Mouse (Mus musculus) lung, postnatal 0 days (tissue): ENCODE measurements at regions not wholly inside any gene's neighbourhood (a gene's known extent, or its start where the extent isn't known, plus 50 kb on each side); places are given as distances from the start of the nearest gene placed in this dataset.

Experiments used
- CTCF ChIP-seq: IDR thresholded peaks from 2 replicates; pipeline ENCODE4 v1.5.1; 2016; ENCODE audit warnings: antibody characterized with exemption, mild to moderate bottlenecking
- EP300 ChIP-seq: IDR thresholded peaks from 2 replicates; pipeline ENCODE4 v1.6.1; 2016; ENCODE audit warnings: antibody characterized with exemption, mild to moderate bottlenecking, control low read depth

DNA sequence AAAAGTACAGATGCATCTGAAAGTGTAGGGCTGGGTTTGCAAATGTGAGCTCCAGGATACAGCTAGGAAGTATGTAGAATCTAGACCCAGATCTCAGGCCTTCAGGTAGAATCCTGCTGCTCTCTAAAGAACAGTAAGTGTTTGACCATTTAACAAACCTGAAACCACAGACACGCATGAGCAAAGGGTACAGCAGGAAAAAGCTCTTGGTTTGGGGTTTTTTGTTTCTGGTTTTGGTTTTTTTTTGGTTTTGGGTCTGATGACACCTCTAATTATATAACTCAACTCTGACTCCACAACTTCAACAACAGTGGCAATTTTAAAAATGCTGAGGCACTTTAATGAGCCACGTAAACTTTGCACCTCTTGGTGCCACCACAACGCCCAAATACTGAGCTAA, 165.3 kb upstream of the Smim15 start:
- TF ChIP-seq EP300, result no peak
- TF ChIP-seq CTCF, result no peak
